Mouse (Mus musculus) erythroblast, embryonic 14.5 days (primary cell): Measurements from ENCODE around the gene Vmn1r152. TPM values are rescaled to one million over a fixed set of nuclear protein-coding genes. Genes with fewer than 3 reads are reported as not detected.
"Not testable (repeated sequence)": the region's sequence is repeated elsewhere in the genome, so short reads cannot be mapped to it uniquely, and the experiment has no call there.

ENCODE experiments used
- H3K27me3 ChIP-seq: 2 replicates; pipeline ENCODE4 v1.6.1; 2012; ENCODE audit warnings: inconsistent platforms; ENCODE audit not compliant: control insufficient read depth
- H3K36me3 ChIP-seq: 2 replicates; pipeline ENCODE4 v1.6.1; 2012; ENCODE audit warnings: mild to moderate bottlenecking, inconsistent platforms; ENCODE audit not compliant: control insufficient read depth
- H3K4me1 ChIP-seq: 2 replicates; pipeline ENCODE4 v1.6.1; 2012; ENCODE audit warnings: inconsistent platforms; ENCODE audit not compliant: control insufficient read depth
- H3K4me3 ChIP-seq: replicated peaks from 2 replicates; pipeline ENCODE3; 2012; ENCODE audit warnings: moderate library complexity, mild to moderate bottlenecking, inconsistent platforms
- H3K9me3 ChIP-seq: 2 replicates; pipeline ENCODE4 v1.6.1; 2012; ENCODE audit warnings: low read length, inconsistent platforms, mixed read lengths; ENCODE audit not compliant: control insufficient read depth
- polyA plus RNA-seq: library from polyadenylated mRNA; stranded (reverse); fragments of >175 nt; gene quantifications from 2 replicates; pipeline ENCODE4 v1.2.3, GENCODE M21; 2012

Gene Vmn1r152
- not detected in 2 replicates for polyA plus RNA-seq

DNA sequence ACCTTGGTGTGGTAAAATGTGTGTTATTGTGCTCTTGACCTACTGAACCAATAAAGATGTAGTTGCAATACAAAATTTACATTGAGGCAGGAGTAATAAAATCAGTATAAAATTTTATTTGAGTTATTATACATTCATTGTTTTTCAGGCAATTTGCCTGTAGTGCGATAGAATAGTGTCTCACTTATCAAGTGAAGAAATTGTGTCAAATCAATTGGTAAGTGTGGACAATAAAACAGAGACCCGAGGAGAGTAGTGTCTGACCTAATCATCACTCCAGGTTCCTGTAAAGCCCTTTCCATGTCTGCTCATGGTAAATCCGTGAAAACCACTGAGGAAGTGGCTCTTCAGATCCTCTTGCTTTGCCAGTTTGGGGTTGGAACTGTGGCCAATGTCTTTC, at the start of gene Vmn1r152:
Gene Vmn1r152 (plus strand): TSS at position 301 of the 400 bp plus-strand sequence.
- not testable (repeated sequence) for H3K36me3 ChIP-seq, H3K4me1 ChIP-seq, H3K4me3 ChIP-seq

DNA sequence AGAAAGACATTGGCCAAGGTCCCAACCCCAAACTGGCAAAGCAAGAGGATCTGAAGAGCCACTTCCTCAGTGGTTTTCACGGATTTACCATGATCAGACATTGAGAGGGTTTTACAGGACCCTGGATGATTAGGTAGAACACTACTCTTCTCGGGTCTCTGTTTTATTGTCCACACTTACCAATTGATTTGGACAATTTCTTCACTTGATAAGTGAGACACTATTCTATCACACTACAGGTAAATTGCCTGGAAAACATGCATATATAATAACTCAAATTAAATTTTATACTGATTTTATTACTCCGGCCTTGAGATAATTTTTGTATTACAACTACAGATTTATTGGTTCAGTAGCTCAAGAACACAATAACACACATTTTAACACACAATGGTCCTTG, 23.2 kb upstream of the Vmn1r152 start, which contains the start of gene Vmn1r151:
Gene Vmn1r151 (minus strand): TSS at position 101 of the 400 bp plus-strand sequence.
- H3K4me3 ChIP-seq, H3K36me3 ChIP-seq, H3K4me1 ChIP-seq, H3K9me3 ChIP-seq, H3K27me3 ChIP-seq: not testable (repeated sequence)

More for the DNA sequence above, at the start of gene Vmn1r152:
- H3K27me3 ChIP-seq, H3K9me3 ChIP-seq: not testable (repeated sequence)

DNA sequence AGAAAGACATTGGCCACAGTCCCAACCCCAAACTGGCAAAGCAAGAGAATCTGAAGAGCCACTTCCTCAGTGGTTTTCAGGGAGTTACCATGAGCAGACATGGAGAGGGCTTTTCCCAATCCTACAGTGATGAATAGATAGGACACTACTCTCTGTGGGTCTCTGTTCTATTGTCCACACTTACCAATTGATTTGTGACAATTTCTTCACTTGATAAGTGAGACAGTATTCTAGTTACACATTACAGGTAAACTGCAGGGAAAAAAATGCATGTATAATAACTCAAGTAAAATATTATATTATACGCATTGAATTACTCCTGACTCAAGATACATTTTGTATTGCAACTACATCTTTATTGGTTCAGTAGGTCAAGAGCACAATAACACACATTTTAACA, 12.0 kb downstream of the Vmn1r152 start, which contains the start of gene Gm8677:
Gene Gm8677 (minus strand): TSS at position 101 of the 400 bp plus-strand sequence.
- H3K36me3 ChIP-seq, H3K4me3 ChIP-seq, H3K4me1 ChIP-seq, H3K9me3 ChIP-seq, H3K27me3 ChIP-seq: not testable (repeated sequence)

- H3K27me3 ChIP-seq, H3K36me3 ChIP-seq, H3K9me3 ChIP-seq: not testable (repeated sequence)
Observed at GRCm38 (mm10) chr7:22565243-22565642, 42.5 kb downstream of the Vmn1r152 start, which contains the start of gene Gm4201. Gm4201 (minus strand) TSS chr7:22565343.

More at GRCm38 (mm10) chr7:22565243-22565642, 42.5 kb downstream of the Vmn1r152 start, which contains the start of gene Gm4201:
- not testable (repeated sequence) for H3K4me1 ChIP-seq, H3K4me3 ChIP-seq

Other genes starting within 250 kb of the Vmn1r152 start
- not detected in 2 replicates for gene Gm4187, start 193.2 kb upstream of the Vmn1r152 start, polyA plus RNA-seq
- not detected in 2 replicates for gene Gm8660, start 151.9 kb upstream of the Vmn1r152 start, polyA plus RNA-seq
- not detected in 2 replicates for gene Vmn1r148, start 109.4 kb upstream of the Vmn1r152 start, polyA plus RNA-seq
- gene Vmn1r149, start 84.7 kb upstream of the Vmn1r152 start, polyA plus RNA-seq = not detected in 2 replicates
- gene Gm10665, start 58.9 kb upstream of the Vmn1r152 start, polyA plus RNA-seq = not detected in 2 replicates
- gene Vmn1r151, start 23.3 kb upstream of the Vmn1r152 start, polyA plus RNA-seq = not detected in 2 replicates
- not detected in 2 replicates for gene Gm8677, start 11.9 kb downstream of the Vmn1r152 start, polyA plus RNA-seq
- not detected in 2 replicates for gene Gm4201, start 42.4 kb downstream of the Vmn1r152 start, polyA plus RNA-seq
- not detected in 2 replicates for gene Gm4565, start 65.2 kb downstream of the Vmn1r152 start, polyA plus RNA-seq
- not detected in 2 replicates for gene Vmn1r155, start 135.1 kb downstream of the Vmn1r152 start, polyA plus RNA-seq
- not detected in 2 replicates for gene Gm8693, start 169.3 kb downstream of the Vmn1r152 start, polyA plus RNA-seq
- gene Gm4567, start 196.7 kb downstream of the Vmn1r152 start, polyA plus RNA-seq = not detected in 2 replicates
- gene Vmn1r157, start 238.7 kb downstream of the Vmn1r152 start, polyA plus RNA-seq = not detected in 2 replicates